Mouse (Mus musculus): ENCODE measurements around the gene Ncoa4. TPM values are rescaled to one million over a fixed set of nuclear protein-coding genes. Genes with fewer than 3 reads are reported as not detected.
"Not testable (repeated sequence)": the region's sequence is repeated elsewhere in the genome, so short reads cannot be mapped to it uniquely, and the experiment has no call there.

The Ncoa4 gene
- 10 to 100 TPM; 94.6 to 95.8 TPM for polyA plus RNA-seq (2017; shearing (Covaris generic))

GRCm38 (mm10) chr14:32159690-32160246, at the start of gene Ncoa4:
TSS of gene Ncoa4 (plus strand) at chr14:32159865.
- ATAC-seq, result peak; percentile 95

- not testable (repeated sequence) for ATAC-seq
These were observed 47.5 kb upstream of the Ncoa4 start for GRCm38 (mm10) chr14:32112124-32112523.

DNA sequence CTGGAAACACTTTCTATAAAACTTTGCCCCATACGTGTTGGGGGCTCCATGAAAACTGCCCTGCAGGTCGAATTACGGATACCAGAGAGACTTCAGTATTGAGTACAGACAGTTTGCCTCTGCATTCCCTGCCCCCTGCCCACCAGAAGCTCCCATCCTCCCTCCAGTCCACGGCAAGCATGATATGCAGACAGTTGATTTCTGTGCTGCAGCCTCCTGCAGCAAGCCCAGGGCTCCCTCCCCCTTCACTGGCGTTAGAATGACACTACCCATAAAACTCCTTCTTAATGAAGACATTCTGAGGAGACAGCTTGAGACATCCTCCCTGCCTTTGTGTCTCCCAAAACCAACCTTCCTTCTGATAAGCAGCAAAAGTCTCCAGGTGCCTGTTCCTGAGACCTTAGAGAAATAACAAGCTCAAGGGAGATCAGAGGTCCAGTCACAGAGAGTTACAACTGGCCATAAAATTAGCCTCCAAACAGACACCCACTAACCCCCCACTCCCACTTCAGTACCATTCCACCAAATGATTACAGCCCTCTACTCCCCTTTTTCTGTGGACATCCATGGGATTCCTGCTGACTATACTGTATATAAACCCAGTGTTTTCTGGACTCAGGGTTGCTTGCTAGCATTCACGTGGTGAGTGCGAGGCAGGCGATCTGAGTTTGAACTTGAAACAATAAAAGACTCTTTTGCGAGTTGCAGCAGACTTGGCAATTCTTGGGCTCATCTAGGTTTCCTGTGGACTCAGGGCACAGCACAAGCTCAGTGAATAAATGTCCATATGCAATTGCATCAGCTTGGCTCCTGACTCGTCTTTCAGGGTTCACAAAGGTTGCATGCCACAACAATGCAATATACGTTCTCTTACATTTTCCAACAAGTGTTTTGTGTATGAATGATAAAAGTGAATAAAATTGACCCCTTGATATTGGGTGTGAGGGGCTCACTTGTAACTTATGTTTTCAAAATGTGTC, 38.4 kb upstream of the Ncoa4 start:
- ATAC-seq, result no peak

GRCm38 (mm10) chr14:32121920-32122315, 37.7 kb upstream of the Ncoa4 start:
- ATAC-seq, result peak; percentile 32

DNA sequence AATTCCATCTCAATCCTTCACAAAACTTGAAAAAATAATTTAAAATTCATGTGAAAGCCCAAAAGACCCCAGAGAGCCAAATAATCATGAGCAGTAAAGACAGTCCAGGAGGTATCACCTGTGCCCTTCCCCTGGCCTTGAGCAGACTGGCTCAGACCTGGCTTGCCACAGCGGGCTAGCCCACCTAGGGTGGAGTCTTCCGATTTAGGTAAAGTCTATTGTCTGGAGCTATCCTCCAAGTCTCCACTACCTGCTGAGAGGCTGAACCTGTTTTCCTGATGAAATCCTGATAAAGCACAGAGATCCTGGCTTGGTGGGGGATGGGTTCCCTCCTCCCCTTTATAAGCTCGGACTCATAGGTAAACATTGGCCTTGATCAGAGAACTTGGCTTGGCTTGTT, 35.4 kb upstream of the Ncoa4 start:
- ATAC-seq, result no peak

GRCm38 (mm10) chr14:32125256-32125655, 34.4 kb upstream of the Ncoa4 start:
- not testable (repeated sequence) for ATAC-seq

GRCm38 (mm10) chr14:32128409-32128808, 31.3 kb upstream of the Ncoa4 start:
- no peak for ATAC-seq

GRCm38 (mm10) chr14:32131836-32132235, 27.8 kb upstream of the Ncoa4 start:
- no peak for ATAC-seq

DNA sequence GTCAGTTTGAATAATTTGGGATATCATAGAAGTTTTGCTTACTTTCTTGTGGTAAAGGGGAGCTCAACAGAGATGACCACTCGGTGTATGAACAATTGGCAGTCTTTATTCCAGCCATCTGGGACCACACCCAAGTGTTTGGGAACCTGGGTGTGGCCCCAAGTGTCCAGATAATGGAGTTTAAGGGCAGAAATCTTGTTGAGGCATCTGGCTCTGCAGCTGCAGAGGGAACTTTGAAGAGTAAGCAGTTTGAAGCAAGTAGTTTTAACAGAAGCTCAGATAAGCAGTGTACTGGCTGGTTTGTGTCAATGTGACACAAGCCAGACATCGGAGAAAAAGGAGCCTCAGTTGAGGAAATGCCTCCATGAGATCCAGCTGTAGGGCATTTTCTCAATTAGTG, 25.4 kb upstream of the Ncoa4 start:
- no peak for ATAC-seq

DNA sequence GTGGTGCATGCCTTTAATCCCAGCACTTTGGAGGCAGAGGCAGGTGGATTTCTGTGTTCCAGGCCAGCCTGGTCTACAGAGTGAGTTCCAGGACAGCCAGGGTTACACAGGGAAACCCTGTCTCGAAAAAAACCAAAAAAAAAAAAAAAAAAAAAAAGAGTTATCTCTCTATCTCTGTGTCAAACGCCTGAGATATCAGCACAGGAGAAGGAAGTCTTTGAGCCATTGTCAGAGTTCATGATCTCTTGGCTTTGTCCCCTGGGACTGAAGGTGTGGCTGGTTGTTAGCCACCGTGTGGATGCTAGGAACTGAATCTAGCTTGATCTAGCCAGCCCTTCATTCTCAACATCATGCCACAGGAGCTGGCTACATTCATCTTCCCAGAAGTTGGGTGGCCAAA, 23.2 kb upstream of the Ncoa4 start:
- ATAC-seq, result not testable (repeated sequence)

DNA sequence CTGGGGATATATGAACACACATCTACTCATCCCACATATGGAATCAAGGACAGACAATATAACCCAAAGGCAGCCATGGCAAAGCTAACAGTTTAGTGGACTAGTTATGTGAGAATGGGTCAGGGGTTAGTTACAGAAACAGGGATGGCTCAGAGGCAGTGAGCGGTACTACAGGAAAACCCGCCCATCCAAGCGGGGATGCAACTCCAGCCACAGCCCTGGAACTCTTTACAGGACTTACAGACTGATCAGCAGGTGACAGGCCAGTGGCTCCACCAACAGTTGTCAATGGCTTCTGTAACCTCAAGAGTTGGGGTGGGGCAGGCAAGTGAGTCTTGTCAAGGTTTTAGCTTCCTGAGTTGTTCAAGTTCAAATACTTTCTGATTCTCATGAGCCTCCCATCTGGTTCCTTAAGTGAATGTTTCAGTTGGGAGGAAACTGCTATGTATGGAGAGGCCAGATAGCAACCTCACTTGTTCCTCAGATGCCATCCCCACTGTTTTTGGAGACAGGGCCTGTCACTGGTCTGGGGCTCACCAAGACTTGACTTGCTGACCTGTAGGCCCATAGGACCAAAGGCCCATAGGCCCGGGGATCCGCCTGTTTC, 19.2 kb upstream of the Ncoa4 start:
- ATAC-seq, result no peak

- ATAC-seq, result no peak
These were observed 17.9 kb upstream of the Ncoa4 start, which contains the start of gene Msmb for GRCm38 (mm10) chr14:32141723-32142122. TSS of gene Msmb (plus strand) at chr14:32142023.

DNA sequence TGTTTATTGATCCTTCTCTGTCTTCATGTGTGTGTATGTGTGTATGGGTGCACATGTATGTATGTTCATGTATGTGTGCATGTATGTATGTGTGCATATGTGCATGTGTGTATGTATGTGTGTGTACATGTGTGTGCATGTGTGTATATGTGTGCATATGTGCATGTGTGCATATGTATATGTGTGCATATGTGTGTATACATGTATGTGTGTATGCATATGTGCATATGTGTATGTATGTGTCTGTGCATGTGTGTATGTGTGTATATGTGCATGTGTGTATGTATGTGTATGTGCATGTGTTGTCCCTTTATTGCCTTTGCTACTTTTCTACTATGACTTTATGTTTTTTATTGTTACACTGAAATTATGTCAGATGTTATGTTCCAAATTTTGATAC, 14.9 kb upstream of the Ncoa4 start:
- ATAC-seq, result no peak

DNA sequence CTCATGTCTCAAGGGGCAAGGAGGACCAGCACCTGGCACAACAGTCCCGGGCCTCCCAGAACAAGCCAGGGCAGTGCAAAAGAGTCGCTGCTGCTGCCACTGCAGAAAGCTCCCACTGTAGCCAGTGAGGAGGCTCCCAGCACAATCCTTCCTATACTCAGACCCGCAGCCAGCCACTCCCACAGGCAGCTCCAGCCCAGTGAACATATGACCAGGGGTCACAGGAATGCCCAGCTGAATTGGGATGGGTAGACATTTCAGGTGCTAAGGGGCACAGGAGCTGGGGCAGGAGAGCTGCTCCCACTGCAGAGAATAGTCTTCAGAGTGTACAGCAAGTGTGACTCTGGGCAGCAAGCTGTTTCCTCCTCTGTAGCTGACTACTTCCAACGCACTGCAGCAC, 14.3 kb upstream of the Ncoa4 start:
- no peak for ATAC-seq

DNA sequence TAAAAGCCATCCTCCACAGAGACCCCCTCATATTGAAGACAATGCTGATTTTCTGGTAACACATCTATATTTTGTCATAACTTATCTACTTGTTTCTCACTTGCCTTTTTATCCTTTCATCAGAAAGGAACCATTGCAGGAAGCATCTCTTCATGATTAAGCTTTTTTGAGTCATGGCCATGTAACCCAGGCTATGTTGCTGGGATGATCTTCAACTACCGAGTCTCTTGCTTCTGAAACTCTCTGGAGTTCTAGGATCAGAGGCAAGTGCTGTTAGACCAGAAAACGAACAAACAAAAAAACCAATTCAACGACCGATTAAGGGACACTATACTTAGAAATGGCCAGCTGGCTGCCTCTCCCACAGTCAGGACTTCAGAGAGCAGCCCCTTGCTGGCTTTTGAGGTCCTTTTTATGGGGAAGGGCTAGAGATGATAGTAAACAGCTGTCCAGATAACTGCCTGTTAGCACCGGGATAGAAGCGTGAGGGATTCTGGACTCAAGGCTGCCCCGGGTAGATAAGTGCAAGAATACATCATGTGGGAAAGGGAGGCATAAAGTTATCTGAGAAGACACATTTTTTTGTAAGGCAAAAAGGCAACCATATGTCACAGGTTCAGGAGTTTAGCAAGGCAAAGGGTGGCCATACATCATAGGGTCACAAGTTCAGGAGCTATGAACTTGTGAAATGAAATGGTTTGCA, 13.7 kb upstream of the Ncoa4 start:
- no peak for ATAC-seq

DNA sequence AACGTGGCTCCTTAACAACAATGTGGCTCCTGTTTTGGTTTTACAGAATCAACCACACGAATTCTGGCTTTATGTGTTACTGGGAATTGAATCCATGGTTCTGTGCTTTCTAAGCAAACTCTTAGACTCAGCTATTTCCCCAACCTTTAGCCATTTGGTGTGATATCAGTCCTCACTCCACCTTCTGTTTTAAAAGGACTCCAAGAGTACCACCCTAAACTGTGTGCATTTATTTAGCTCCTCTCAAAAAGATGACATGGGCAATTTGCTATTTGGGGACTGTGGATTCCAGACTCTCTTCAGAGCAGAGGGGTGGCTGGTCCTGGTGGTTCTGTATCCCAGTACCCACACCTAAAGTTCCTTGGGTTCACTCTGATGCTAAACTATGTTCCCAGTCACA, 13.1 kb upstream of the Ncoa4 start:
- no peak for ATAC-seq

DNA sequence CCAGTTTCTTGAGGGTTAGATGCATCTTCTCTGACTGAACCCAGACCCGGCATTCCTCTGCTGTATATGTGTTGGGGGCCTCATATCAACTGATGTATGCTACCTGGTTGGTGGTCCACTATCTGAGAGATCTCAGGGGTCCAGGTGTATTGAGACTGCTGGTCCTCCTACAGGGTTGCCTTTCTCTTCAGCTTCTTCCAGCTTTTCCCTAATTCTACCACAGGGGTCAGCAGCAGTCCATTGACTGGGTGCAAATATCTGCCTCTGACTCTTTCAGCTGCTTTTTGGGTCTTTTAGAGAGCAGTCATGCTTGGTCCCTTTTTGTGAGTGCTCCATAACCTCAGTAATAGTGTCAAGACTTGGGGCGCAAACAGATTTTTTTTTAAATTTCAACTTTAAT, 8.8 kb upstream of the Ncoa4 start:
- ATAC-seq, result no peak

DNA sequence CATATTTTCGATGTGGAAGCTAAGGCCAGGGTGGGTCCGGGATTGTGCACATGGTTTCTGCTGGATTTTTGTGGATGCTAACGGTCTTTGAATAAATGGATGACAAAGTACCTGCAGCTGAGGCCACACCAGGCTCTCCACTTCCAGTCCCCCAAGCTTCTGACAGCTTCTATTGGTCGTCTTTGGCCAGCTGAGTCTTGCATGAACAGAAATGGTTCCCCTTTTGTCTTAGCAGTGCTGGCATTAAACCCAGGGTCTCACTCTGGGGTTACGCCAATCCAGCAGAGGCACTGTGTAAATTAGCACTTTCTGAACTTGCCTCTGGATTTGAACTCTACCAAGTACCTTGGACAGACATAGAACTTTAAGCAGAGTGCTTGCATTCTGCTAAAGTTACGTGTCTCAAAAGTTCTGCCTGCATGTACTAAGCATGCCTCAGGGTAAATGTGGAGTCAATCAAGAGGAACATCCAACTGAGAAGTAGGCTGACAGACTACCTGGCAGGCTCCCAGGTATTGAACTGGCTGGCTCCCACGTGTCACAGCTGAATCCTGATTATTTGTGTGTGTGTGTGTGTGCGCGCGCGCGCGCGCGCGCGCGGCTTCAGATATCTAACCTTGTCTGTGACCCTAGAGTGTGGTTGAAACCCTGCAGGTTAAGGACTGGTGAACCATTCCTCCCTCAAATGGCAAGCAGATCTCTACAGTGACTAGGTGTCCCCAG, 7.3 kb upstream of the Ncoa4 start:
- no peak for ATAC-seq

DNA sequence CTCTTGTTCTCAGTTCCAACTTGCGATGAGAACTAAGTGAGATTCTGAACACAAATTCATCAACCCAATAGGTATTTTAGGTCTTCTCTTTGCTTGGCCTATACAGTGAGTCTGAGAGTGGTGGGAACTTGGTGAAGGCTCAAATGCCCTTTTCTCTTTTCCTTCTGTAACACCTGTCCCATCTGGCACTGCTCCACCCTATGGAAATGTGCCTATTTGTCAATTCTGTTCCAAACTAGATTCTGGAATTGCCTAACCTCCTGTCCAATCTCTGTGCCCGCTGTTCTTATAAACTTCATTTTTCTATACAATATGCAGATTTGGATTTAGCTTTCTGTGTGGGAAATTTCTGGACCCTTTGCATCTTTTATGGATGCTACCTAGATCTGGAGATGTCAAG, 6.5 kb upstream of the Ncoa4 start:
- no peak for ATAC-seq

DNA sequence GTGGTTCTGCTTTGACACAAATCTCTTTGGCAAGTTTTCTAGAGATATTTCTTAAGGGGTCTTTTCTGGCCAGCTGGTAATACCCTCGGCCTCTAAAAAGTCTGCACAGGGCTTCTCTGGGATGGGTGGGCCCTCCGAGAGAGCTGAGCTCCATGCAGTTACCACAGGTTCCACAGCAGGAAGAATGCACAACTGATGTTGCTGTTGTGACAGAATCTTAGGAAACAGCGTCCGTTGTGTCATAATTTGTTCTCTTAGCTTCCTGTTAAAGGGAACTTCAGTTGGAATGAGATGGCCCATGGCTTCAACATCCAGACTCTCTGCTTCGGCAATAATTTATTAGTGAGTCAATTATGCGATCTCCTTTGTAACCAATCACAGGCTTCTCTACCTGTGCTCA, 4.9 kb upstream of the Ncoa4 start:
- no peak for ATAC-seq

DNA sequence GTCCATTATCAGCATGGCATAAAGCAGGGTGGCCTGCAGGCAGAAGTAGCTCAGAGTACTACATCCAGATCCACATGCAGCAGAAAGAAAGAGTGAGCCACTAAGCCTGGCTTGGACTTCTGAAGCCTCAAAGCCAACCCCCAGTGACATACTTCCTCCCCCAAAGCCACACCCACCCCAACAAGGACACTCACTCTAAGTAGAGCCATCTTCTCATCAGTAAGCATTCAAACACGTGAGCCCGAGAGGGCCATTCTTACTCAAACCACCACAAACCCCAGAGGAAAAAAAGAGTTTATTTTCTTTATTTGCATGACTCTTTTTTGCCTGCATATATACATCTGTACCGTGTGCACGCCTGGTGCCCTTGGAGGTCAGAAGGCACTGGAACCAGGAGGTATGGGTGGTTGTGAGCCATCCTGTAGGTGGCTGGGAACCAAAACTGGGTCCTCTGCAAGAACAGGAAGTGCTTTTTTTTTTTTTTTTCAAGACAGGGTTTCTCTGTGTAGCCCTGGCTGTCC, 455 bp upstream of the Ncoa4 start:
- ATAC-seq, result peak; percentile 62

DNA sequence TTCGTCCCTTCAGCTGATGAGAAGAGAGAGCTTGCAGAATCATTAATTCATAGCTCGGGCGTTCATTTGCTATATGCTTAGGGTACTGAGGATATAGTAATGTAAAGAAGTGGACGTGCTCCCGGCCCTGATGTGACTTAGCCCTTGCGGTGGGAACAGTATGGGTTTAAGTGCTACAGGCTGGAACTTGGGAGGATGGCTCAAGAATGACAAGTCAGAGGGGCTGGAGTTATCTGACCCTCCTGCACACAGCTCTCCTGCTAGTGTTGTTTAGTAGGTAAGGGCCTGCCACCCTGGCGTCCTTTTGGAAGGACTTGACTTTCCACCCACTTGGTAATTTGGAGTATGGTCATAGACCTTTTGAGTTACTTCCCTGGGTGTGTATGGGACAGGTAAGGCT, 898 bp downstream of the Ncoa4 start:
- ATAC-seq, result no peak
